Mouse (Mus musculus) megakaryocyte, embryonic 14.5 days (primary cell): ENCODE results near the gene Tmco1.

Experiments
- FLI1 ChIP-seq: IDR thresholded peaks from 2 replicates; pipeline ENCODE4 v1.6.1; 2012; ENCODE audit warnings: low read length, inconsistent platforms, mixed read lengths
- GATA1 ChIP-seq: IDR thresholded peaks from 3 replicates; pipeline ENCODE4 v1.6.1; 2012; ENCODE audit warnings: mixed read lengths, low read length, inconsistent platforms, borderline replicate concordance

GRCm38 (mm10) chr1:167268360-167269063, 39.7 kb upstream of the Tmco1 start:
- TF ChIP-seq FLI1 (no peak), GATA1 (no peak)
